Comparison of ENCODE assay signal across 15 mouse cellular contexts in genomic region chr15:91034090-91034489, GRCm38 (mm10).
"Had no signal": no experiment of that assay in that cellular context is flagged by ENCODE, and none has a peak within 500 bp of the region (broad histone marks: within the 10 kb centered on the region; RNA-seq: fewer than 3 reads in every experiment).

No protein-coding gene starts in this region.

- H3K4me2 ChIP-seq: limb, embryonic 15.5 days; liver, embryonic 15.5 days; lung, embryonic 14.5 days; neural tube, embryonic 15.5 days had no signal

- H3K4me3 ChIP-seq: limb, embryonic 15.5 days; liver, embryonic 15.5 days; myocyte; neural tube, embryonic 15.5 days had no signal

- H3K9ac ChIP-seq: limb, embryonic 15.5 days; liver, embryonic 15.5 days; lung, embryonic 14.5 days; neural tube, embryonic 15.5 days had no signal

- DNase-seq: kidney, adult 11 months; kidney, postnatal 10 days; layer of hippocampus, adult 9-11 months; layer of hippocampus, postnatal 36 days; lung, embryonic 14.5 days; lung, postnatal 10 days; lung, postnatal 4 days; midbrain, embryonic 14.5 days; right cerebral cortex, adult 18-20 months; right cerebral cortex, postnatal 25 days; thymus, postnatal 36 days had no signal

- H3K27me3 ChIP-seq: limb, embryonic 15.5 days; liver, embryonic 15.5 days; neural tube, embryonic 15.5 days had no signal

- H3K36me3 ChIP-seq: limb, embryonic 15.5 days; liver, embryonic 15.5 days; neural tube, embryonic 15.5 days had no signal

- H3K4me1 ChIP-seq: limb, embryonic 15.5 days; liver, embryonic 15.5 days; neural tube, embryonic 15.5 days had no signal

- H3K9me3 ChIP-seq: limb, embryonic 15.5 days; liver, embryonic 15.5 days; neural tube, embryonic 15.5 days had no signal

- H3K27ac ChIP-seq: limb, embryonic 15.5 days; liver, embryonic 15.5 days had no signal
